Mouse (Mus musculus) adrenal gland, adult 2 months (tissue): ENCODE measurements around the gene Ifi205. TPM values are rescaled to one million over a fixed set of nuclear protein-coding genes. Genes with fewer than 3 reads are reported as not detected.

Source experiments
- DNase-seq: peaks from one replicate; pipeline ENCODE4 v3.0.0; 2021
- polyA plus RNA-seq: library from polyadenylated mRNA; depleted of rRNA; stranded (reverse); fragments of >200 nt; gene quantifications from 2 replicates; pipeline ENCODE4 v1.2.3, GENCODE M21; 2012; rRNA removed
- total RNA-seq, 2 experiments: library from RNA; stranded (reverse); gene quantifications; 2 replicates each; pipeline ENCODE4 v1.2.3; 2021

Ifi205 gene
- total and polyA plus RNA-seq, 3 experiments: 0.02 to 8.6 (median 6.7) TPM

- DNase-seq: no peak
Observed at GRCm38 (mm10) chr1:173973111-173973510, 58.5 kb downstream of the Ifi205 start.

Other genes with a start within 250 kb of the Ifi205 start
- 1 to 10 TPM; 2.2 to 3.4 TPM for gene Ifi211, start 118.8 kb downstream of the Ifi205 start, total RNA-seq
- 0.13 and 0.22 TPM in 2 replicates for gene Ifi211, start 118.8 kb downstream of the Ifi205 start, polyA plus RNA-seq
- gene Mndal, start 89.3 kb downstream of the Ifi205 start, total RNA-seq: 10 to 100 TPM in 1 of 2 experiments, 1 to 10 TPM in 1; 9.9 to 15.1 TPM
- gene Mndal, start 89.3 kb downstream of the Ifi205 start, polyA plus RNA-seq: 0.44 and 1.2 TPM in 2 replicates
- gene Ifi203, start 89.1 kb downstream of the Ifi205 start, total RNA-seq: 10 to 100 TPM in 1 of 2 experiments, 1 to 10 TPM in 1; 9.5 to 12.3 TPM
- gene Ifi203, start 89.1 kb downstream of the Ifi205 start, polyA plus RNA-seq: 2.8 and 3.3 TPM in 2 replicates
- gene Ifi202b, start 49.1 kb downstream of the Ifi205 start, total RNA-seq: not detected
- not detected in 2 replicates for gene Ifi202b, start 49.1 kb downstream of the Ifi205 start, polyA plus RNA-seq
- not detected for gene Olfr433, start 8.9 kb upstream of the Ifi205 start, total RNA-seq
- 0.13 TPM in 1 of 2 replicates, not detected in the other for gene Olfr433, start 8.9 kb upstream of the Ifi205 start, polyA plus RNA-seq
- not detected for gene Olfr432, start 17.4 kb upstream of the Ifi205 start, total RNA-seq
- gene Olfr432, start 17.4 kb upstream of the Ifi205 start, polyA plus RNA-seq: 0.15 TPM in 1 of 2 replicates, not detected in the other
- not detected for gene Olfr430, start 34.8 kb upstream of the Ifi205 start, total RNA-seq
- gene Olfr430, start 34.8 kb upstream of the Ifi205 start, polyA plus RNA-seq: not detected in 2 replicates
- not detected for gene Olfr429, start 52.5 kb upstream of the Ifi205 start, total RNA-seq
- not detected in 2 replicates for gene Olfr429, start 52.5 kb upstream of the Ifi205 start, polyA plus RNA-seq
- not detected for gene Olfr427, start 65.1 kb upstream of the Ifi205 start, total RNA-seq
- gene Olfr427, start 65.1 kb upstream of the Ifi205 start, polyA plus RNA-seq: not detected in 2 replicates
- not detected for gene Olfr231, start 89.4 kb upstream of the Ifi205 start, total RNA-seq
- not detected in 2 replicates for gene Olfr231, start 89.4 kb upstream of the Ifi205 start, polyA plus RNA-seq
- not detected for gene Olfr424, start 99.7 kb upstream of the Ifi205 start, total RNA-seq
- not detected in 2 replicates for gene Olfr424, start 99.7 kb upstream of the Ifi205 start, polyA plus RNA-seq
- gene Olfr420, start 123.8 kb upstream of the Ifi205 start, total RNA-seq: not detected
- gene Olfr420, start 123.8 kb upstream of the Ifi205 start, polyA plus RNA-seq: not detected in 2 replicates
- under 1 TPM; 0.46 to 0.52 TPM for gene Spta1, start 141.0 kb upstream of the Ifi205 start, total RNA-seq
- gene Spta1, start 141.0 kb upstream of the Ifi205 start, polyA plus RNA-seq: 0.02 TPM in 1 of 2 replicates, not detected in the other
- gene Olfr419, start 220.3 kb upstream of the Ifi205 start, total RNA-seq: not detected
- not detected in 2 replicates for gene Olfr419, start 220.3 kb upstream of the Ifi205 start, polyA plus RNA-seq